Mouse (Mus musculus): ENCODE results near the gene Tsku. TPM values are rescaled to one million over a fixed set of nuclear protein-coding genes. Genes with fewer than 3 reads are reported as not detected.
A peak's percentile ranks its signal among the peaks of the same experiment; 100 is the strongest.

The Tsku gene
- total RNA-seq, 2 experiments from 2014 or later, result 1.7 to 2.0 TPM

GRCm38 (mm10) chr7:98331932-98332331, 29.2 kb downstream of the Tsku start:
- no peak for DNase-seq (ENCODE audit: low spot score in 2 of 2)
- Histone ChIP-seq H3K4me3 (no peak overlapping the region), H3K27ac (no peak overlapping the region)
- no peak for TF ChIP-seq CTCF (conservative IDR thresholded peaks at IDR 0.05)

DNA sequence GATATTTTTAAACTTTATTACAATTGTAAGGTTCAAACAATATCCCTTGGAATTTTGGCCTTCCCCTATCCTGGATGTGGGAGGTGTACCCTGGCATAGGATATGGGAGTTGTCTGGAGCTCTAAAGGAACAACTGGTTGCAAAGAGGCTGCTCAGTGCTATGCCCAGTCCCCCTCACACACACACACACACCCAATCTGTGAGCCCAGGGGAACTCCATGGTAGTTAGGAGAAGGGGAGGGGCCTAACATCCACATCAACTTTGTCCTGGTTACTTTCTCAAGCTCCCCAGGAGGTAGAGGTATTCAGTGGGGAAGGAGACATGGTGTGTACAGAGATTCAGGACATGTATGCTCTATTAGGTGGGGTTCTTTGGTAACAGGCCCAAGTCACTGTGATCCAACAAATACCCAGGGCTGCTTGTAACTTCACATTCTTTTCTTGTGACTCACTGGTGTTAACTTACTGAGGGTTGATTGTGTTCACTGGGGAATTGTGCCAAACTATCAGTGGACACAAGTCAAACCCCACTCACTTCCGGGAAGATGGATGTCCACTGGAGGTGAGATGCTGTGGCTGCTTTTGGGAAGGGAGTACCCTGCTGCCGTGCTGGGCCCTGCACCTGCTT, 30.6 kb downstream of the Tsku start:
- no peak for TF ChIP-seq CTCF (conservative IDR thresholded peaks at IDR 0.05)
- Histone ChIP-seq H3K27ac (no peak overlapping the region), H3K4me3 (no peak overlapping the region)
- no peak for DNase-seq (ENCODE audit: low spot score in 2 of 2)

GRCm38 (mm10) chr7:98329651-98330374, 31.3 kb downstream of the Tsku start:
- TF ChIP-seq CTCF (conservative IDR thresholded peaks at IDR 0.05), result no peak
- Histone ChIP-seq H3K27ac (no peak overlapping the region), H3K4me3 (no peak overlapping the region)
- no peak for DNase-seq (ENCODE audit: low spot score in 2 of 2)

DNA sequence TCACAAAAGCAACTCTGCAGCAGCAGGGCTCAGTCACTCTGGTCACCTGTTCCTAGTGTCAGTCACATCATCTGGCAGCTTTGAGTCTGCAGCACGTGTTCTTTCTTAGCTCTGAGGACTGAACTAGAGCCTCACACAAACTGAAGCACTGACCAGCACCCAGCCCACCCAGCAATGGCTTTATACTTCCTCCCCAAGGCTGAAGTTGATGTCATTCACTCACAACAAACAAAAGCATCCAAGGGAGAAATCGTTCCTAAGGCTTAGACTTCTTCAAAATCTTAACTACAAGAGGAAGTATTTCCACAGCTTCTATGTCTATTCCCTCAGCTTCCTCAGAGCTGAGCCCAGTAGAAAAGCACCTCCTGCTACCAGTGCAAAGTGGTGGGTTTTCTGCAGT, 32.8 kb downstream of the Tsku start:
- Histone ChIP-seq H3K27ac (no peak overlapping the region), H3K4me3 (no peak overlapping the region)
- no peak for TF ChIP-seq CTCF (conservative IDR thresholded peaks at IDR 0.05)
- no peak for DNase-seq (ENCODE audit: low spot score in 2 of 2)

DNA sequence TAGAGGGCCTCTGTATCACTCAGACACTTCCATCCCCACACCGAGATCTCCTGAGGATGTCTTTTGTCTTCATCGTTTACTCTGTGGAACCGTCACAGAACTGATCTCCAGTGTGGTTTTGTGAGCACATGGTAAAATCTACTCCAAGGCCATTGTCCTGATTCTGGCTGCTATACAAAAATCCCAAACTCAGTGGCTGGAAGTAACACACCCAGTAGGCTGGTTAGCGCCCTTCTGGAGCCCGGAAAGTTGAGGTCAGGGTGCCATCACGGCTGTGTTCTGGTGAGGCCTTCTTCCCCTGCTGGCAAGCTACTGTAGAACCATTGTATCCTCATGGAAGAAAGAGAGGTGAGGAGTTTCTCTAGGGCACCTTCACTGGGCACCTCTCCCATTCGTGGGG, 35.1 kb downstream of the Tsku start:
- no peak overlapping the region for H3K27ac ChIP-seq
- TF ChIP-seq CTCF (conservative IDR thresholded peaks at IDR 0.05), result no peak
- no peak overlapping the region for H3K4me3 ChIP-seq
- no peak for DNase-seq (ENCODE audit: low spot score in 2 of 2)

- H3K27ac ChIP-seq, result no peak overlapping the region
- no peak for TF ChIP-seq CTCF (conservative IDR thresholded peaks at IDR 0.05)
- DNase-seq (ENCODE audit: low spot score in 2 of 2), result no peak
- no peak overlapping the region for H3K4me3 ChIP-seq
Measured at GRCm38 (mm10) chr7:98324228-98324627, 36.9 kb downstream of the Tsku start.

- H3K27ac ChIP-seq, result no peak overlapping the region
- TF ChIP-seq CTCF (conservative IDR thresholded peaks at IDR 0.05), result no peak
- no peak for DNase-seq (ENCODE audit: low spot score in 2 of 2)
- H3K4me3 ChIP-seq, result no peak overlapping the region
Measured at GRCm38 (mm10) chr7:98323288-98324019, 37.7 kb downstream of the Tsku start.

- no peak for DNase-seq (ENCODE audit: low spot score in 2 of 2)
- Histone ChIP-seq H3K4me3 (no peak overlapping the region), H3K27ac (no peak overlapping the region)
- TF ChIP-seq CTCF (conservative IDR thresholded peaks at IDR 0.05), result no peak
Measured at GRCm38 (mm10) chr7:98322415-98322814, 38.7 kb downstream of the Tsku start.

DNA sequence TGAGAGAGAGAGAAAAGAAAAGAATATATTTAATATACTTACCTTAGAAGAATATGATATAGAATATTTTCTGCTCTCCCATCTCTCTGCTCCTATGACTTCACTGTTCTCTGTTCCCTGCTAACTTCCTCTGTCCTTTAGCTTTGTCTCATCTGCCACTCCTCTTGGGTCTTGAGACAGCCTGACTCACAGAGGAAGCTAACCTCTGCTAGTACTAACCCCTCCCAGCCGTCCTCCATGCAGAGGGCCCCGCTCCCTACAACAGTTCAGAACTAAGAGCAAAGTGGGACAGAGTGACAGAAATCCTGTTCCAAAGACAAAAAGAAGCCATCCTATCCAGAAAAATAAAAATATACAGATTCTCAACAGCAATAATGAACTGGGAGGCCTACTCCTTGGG, 40.0 kb downstream of the Tsku start, which contains the start of gene Acer3:
Gene Acer3, minus strand, starts transcription at position 126 of the 400 bp plus-strand sequence.
- DNase-seq (ENCODE audit: low spot score in 2 of 2), result no peak
- Histone ChIP-seq H3K4me3 (no peak within 1 kb of the TSS), H3K27ac (no peak within 1 kb of the TSS)
- TF ChIP-seq CTCF (conservative IDR thresholded peaks at IDR 0.05), result no peak

DNA sequence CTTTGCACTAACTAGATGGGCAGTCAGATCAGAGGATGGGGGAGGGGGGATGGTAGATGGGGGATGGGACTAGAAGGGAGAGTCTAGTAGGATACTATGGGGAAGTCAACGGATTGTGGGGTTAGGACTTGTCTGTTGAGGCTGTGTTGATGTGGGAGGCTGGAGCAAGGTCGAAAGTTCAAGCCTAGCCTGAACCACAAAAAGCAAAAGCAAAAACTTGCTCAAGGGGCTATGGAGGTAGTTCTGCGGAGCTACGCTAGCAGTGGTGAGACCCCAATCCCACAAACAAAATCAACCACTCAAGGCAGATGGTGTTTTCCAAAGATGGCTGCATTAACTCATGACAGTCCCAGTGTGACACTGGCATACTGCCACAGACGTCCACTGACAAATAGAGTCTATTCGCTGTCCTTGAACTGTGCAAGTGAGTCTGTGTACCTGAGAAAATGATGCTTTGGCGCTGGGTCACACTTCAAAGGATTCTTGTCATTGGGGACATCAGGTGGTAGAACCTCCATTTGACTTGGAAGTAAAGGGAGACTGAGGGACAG, 41.0 kb downstream of the Tsku start:
- no peak for TF ChIP-seq CTCF (conservative IDR thresholded peaks at IDR 0.05)
- DNase-seq (ENCODE audit: low spot score in 2 of 2), result no peak
- no peak overlapping the region for H3K4me3 ChIP-seq
- no peak overlapping the region for H3K27ac ChIP-seq

GRCm38 (mm10) chr7:98316568-98316967, 44.6 kb downstream of the Tsku start:
- Histone ChIP-seq H3K27ac (no peak overlapping the region), H3K4me3 (no peak overlapping the region)
- DNase-seq (ENCODE audit: low spot score in 2 of 2), result no peak
- TF ChIP-seq CTCF (conservative IDR thresholded peaks at IDR 0.05), result no peak

DNA sequence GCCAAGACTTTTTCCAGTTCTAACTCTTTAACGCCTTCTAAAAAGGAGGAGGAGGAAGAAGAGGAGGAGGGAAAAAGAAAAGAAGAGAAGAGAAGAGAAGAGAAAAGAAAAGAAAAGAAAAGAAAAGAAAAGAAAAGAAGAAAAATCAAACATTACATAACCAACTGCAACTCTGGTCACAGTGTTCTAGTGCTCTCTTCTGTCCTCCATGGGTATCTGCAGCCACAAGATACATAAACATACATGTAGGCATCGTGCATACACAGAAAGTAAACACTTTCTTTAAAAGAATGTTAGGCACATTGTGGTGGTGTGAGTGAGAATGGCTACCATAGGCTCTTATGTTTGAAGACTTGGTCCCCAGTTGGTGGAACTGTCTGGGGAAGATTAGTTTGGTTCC, 46.0 kb downstream of the Tsku start:
- H3K4me3 ChIP-seq, result no peak overlapping the region
- no peak for DNase-seq (ENCODE audit: low spot score in 2 of 2)
- no peak overlapping the region for H3K27ac ChIP-seq
- TF ChIP-seq CTCF (conservative IDR thresholded peaks at IDR 0.05), result peak; percentile 45

Measured in layer of hippocampus, adult 2 months (tissue).